Mouse (Mus musculus) left cerebral cortex, postnatal 14 days (tissue): ENCODE measurements at regions not wholly inside any gene's neighbourhood (a gene's known extent, or its start where the extent isn't known, plus 50 kb on each side); places are given as distances from the start of the nearest gene placed in this dataset.
A peak's percentile ranks its signal among the peaks of the same experiment; 100 is the strongest.

Source experiments
- DNase-seq, 2 experiments: peaks; one replicate each; pipeline ENCODE4 v3.0.0; 2021 to 2022; ENCODE audit warnings: low spot score in 2 of 2, mixed read lengths in 1 of 2
- intact Hi-C: fragments of 180-260 bp; cut with DNase I; formaldehyde crosslinking; loops from one replicate; pipeline ENCODE4 v1.15.1; 2025

DNA sequence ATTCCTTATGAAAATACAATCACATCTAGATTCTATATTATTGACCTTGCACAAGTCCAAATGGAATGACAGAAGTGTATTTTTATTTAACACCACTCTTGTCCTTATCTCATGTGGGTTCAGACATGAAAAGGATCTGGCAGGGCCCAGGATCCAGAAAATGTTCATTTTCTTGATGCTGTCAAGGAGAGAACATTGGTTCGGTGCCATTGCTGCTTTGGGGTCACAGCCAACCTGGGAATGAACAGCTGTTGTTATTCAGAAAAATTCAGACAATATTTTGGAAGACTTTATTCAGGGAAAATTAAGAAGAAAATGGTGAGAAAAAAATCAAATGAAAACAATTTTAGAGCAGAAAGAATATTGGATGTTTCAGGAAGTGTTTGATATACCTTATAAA, 590.0 kb downstream of the Iqcm start:
- intact Hi-C loops: no loop called here
- DNase-seq: no peak

DNA sequence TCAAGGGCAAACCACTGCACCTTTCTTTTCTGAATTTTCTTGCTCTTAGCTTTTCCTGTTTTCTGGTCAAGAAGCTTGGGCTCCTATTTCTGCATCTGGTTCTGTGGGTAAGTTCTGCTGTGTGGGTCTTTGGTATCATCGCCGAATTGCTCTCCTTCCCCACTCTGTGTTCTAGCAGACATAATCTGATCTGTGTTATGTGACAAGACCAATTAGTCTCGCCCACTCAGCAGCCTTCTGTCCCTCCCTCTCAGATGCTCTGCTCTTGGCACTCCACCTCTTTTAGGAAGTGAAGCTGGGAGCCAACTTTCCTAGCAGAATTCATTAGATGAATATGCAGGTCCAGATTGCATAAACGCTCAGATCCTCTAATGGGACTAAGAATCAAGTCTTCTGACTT, 603.5 kb downstream of the Iqcm start:
- intact Hi-C loops: no loop called here
- DNase-seq: peak in 1 of 2 experiments; percentile 4

DNA sequence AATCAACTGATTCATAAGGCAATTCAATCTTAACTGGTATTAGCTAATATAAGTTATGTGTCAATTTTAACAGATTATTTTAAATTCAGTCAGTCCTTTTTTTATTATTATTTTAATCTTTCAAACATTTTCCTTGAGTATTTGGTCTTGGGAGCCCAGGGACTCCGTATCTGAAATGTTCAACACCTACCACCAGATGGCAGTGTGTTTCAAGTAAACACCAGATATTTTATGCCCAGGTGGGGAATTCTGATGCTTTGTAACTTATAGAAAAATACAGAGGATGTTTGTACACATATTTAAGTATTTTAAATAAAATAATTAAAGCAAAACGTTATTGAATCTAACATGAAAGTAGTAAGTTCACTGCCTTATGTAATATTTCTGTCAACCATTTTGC, 619.2 kb downstream of the Iqcm start:
- DNase-seq: peak; percentile 23 to 30
- intact Hi-C loops: loop anchor here (10.0 kb wide), 1 partner anchor 827 kb away; the partner anchor contains the start of gene Nr3c2

DNA sequence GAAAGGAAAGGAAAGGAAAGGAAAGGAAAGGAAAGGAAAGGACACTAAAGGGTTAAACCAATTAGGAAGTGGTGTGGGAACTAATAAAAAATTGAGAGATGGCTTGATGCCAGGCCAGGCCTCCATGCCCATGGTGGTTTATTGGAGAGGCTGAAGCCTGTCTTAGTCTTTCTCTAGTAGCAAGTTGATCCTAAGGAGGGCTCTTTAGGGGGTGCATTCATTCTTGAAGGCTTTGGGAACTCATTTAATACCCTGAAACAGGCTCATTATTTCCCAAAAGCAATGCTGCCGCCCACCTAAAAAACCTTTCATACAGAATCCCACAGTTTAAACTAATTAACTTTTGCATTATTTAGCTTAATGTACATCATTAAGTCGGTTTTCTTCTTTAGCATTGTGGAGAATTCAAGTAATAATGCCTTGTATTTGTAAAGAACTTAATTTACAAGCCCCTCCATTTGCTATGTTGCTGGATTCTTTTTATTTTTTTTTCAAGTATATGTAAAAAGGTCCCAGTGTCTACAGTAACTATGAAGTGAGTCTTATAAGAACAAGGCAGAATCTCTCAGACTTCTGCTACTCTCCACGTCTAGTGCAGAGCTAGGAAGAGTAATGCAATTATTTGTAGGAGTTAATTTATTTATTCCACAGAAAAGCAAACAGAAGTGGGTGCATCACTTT, 624.3 kb downstream of the Iqcm start:
- intact Hi-C loops: no loop called here
- DNase-seq: no peak

DNA sequence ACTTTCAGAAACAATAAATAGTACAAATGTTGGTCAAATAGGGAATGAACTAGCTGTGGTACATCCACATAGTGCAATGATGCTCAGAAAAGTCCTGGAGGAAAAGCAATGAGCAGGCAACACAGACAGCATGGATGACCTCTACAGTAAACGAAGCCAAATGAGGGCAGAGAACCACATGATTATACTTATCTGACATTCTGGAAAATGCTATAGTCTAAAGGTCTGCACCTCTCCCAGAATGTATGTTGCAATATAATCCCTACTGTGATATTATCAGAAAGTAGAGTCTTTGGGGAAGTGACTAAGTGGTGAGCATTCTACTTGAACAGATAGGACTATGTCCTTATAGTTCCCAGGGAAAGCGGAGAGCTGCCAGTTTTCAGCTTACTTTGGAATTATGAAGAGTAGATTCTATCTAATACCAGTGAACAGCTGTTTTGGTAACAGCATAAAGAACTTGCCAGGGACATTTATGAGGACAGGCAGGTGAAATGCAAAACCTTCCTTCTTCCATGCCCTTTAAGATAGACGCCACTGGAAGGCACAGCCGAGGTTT, 672.2 kb downstream of the Iqcm start:
- intact Hi-C loops: no loop called here
- no peak for DNase-seq

DNA sequence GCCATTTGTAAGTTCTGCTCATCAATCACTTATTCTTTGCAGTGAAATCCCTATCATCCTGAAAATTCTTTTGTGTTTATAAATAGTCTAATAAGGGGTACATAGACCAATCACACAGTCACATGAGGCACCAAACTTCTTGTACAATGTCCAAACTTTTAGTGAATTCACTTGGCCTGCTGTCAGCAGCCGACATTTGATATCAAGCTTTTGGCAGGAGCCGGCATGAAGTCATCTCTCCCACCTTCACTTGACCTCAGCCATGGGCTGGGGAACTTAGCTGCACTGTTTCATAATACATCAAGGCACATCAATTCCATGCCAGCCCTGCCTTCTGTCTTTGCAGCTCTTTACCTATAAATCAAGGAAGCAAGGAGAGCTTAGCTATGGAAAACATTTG, 679.0 kb downstream of the Iqcm start:
- no peak for DNase-seq
- intact Hi-C loops: no loop called here

DNA sequence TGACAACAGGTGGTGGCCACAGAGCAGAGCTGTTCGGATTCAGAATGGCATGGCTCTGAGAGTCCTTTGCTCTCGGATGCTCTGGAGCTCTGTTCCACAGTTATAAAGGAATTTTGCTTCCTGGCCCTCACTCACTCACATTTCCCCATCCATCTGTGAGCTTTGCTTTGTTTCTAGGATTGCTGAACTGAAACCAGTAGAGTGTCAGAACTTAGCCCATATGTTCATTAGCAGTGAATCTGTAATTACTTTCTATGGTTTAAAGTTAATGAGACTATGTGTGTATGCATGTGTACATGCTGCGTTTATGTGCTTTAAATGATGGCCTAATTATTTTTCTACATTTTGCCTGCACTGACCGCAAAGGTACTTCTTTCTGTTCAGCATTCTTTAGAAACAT, 688.7 kb downstream of the Iqcm start:
- DNase-seq: no peak
- intact Hi-C loops: no loop called here

DNA sequence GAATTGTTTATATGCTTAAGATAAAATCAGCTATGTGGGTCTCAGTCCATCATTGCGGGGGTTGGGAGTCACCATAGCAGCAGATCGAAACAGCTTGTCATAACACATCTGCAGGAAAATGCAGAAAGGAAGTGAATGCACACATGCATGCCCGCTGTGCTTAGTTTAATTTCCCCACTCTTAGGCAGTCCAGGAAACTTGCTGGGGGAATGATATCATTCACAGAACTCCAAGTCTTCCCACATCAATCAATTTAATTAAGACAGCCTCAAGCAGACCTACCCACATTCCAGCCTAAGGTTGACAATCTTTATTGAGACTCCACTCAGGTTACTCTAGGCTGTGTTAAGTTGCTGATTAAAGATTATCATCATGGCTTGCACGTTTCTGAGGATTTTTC, 700.2 kb downstream of the Iqcm start:
- DNase-seq: no peak
- intact Hi-C loops: no loop called here

DNA sequence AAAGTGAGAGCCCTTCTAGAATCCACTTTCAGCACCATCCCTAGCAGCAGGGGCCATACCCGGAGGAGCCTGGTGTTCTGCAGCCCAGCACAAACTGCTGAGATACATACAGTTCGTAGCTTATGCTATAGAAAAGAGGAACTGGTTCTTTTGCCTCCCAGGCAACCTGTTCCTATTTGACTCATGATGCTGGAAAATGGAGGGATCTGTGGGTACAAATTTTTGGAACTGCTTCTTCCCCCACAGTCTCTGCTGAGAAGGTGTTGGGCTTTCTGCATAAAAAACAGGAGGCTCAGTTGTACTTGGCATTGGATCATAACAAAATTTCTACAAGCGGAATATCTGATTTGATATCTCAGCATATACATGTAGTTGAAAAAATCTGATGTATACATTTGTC, 716.7 kb upstream of the Nr3c2 start:
- intact Hi-C loops: no loop called here
- DNase-seq: peak in 1 of 2 experiments; percentile 15

DNA sequence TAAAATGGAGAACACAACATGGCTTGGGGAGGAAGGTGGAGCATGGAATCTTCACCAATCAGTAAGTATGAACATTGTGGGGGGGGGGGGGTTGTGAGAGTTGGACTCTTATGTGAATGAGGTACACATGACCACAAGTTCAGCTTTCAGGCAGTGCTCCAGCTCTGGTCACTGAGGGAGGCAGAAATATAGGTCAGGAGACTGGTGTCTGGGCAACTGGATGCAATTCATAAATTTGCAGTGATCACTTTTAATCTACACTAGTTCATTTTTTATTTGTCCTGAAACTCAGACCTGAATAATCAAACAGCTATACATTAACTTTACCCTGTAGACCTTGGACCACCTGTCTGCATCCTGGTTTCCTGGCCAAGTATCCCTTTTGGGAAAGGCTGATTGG, 715.4 kb upstream of the Nr3c2 start:
- DNase-seq: no peak
- intact Hi-C loops: no loop called here

DNA sequence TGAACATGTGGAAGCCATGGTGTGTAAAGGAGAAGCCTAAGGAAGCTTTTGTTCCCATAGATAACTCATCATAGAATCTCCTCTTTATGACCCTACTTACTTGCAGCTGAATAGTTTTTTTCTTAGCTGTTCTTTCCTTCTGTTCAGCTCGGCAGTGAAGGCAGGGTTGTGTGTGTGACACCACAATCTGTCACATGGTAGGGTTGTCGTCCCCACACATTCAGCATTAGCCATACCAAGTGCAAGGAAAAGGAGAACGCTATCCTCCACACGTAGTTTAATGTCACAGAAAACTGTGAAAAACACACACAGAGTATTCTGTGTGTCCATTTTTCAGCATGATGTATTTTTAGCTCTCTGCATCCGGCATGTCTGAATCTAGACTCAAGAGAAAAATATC, 711.9 kb upstream of the Nr3c2 start:
- intact Hi-C loops: no loop called here
- peak in 1 of 2 experiments; percentile 2 for DNase-seq

DNA sequence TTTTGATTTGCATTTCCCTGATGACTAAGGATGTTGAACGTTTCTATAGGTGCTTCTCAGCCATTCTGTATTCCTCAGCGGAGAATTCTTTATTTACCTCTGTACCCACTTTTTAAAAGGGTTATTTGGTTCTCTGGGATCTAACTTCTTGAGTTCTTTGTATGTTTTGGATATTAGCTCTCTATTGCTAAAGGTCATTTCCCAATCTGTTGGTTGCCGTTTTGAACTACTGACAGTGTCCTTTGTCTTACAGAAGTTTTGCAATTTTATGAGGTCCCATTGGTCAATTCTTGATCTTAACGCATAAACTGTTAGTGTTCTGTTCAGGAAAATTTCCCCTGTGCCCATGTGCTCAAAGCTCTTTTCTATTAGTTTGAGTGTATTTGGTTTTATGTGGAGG, 687.4 kb upstream of the Nr3c2 start:
- DNase-seq: no peak
- intact Hi-C loops: no loop called here

DNA sequence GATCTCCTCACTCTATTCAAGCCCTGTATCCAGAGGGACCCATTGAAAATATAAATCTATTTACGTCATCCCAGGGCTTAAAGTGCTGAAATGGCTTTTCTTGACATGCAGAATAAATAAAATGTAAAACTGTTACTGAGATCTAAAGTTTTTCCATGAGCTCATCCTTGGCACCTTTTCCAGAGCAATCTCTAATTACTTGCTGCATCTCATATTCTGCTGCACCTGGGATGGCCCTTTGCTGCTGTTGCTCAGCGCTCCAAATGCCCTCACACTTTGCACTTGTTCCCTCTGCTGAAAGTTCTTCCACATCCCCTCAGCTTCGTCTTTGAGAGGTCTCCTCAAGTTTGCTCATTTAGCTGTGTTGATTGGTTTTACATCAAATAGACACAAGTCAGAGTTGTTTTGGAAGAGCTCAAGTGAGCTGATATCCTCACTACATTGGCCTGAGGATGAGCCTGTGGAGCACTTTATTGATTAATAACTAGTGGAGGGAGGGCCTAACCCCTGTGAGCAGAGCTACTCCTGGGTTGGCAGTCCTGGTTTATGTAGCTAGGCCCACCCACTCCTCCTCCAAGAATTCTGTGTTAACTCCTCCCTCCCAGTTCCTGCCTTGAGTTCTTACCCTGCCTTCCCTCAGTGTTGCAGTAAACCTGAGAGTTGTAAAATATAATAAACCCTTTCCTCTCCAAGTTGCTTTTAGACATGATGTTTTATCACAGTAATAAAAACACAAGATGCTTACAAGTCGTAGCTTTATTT, 681.2 kb upstream of the Nr3c2 start:
- intact Hi-C loops: no loop called here
- DNase-seq: no peak

DNA sequence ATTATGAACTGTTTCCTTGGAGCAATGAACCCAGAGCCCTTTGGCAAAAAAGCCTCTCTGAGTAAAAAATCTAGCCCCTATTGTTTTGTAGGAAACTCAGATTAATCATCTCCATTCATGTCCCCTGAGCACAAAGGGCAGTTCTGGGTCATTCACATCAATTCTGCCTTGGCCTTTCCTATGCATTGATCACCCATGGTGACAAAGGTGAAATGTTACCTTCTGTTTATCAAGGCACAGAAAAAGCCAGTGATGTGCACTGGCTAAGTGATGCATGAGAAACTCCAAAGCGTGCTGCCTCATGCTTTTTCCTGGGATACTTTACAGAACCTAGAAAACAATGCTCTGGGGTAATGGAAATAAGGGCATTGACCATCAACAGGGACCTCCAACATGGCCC, 668.4 kb upstream of the Nr3c2 start:
- intact Hi-C loops: no loop called here
- no peak for DNase-seq

DNA sequence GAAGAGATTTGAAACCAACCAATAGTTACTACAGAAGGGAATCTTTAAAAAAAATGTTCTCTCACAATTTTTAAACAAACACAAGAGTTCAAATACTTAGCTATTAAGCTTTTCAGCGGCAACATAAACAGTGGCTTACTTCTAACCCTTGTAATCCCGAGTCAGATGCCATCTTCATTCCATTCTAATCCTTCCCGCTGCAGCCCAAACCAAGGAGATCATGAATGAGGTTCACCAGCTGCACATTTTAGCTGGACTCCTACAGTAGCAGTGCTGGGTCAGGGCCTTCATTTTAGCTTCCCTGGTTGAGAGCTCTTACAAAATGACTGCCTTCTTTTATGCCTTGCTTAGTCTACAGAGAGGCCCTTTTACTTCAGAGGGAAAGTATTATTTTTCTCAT, 650.0 kb upstream of the Nr3c2 start:
- no peak for DNase-seq
- intact Hi-C loops: no loop called here

DNA sequence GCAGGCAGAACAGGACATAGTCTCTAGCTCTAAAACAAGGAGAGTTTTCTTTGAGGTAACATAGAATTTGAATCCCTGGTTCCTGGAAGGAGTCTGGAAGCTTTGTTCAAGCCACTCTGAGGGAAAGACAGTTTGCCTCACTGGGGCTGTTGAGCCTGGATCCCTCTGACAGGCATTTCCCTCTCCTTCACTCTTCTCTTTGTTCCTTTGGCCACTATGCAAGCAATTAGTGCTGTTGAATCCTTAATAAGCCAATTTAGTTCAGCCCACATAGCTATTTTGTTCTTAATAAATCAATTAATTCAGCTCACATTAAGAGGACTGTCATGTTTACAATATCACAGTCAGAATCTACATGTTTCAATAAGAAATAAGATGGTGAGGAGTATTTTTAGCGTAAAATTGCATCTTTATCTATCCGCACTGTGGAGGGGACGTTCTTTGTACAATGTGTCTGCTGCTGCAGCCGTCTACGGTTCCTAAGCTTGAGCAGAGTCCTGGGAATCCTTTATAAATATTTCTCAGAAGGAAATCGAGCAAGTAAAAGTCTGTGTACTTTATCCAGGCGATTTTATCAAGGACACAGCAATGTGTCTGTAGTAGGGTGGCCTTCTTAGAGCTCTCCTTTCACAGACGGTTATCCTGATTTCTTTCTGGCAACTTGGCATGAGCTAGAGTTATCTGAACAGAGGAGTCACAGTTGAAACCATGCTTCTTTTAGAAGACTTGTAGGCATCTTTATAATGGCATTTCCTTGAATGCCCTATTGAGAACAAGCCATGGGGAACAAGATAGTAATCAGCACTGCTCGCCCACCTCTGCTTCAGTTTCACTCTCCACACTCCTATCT, 646.9 kb upstream of the Nr3c2 start:
- intact Hi-C loops: no loop called here
- no peak for DNase-seq
